Mouse (Mus musculus) olfactory bulb, adult 2 months (tissue): ENCODE measurements at regions not wholly inside any gene's neighbourhood (a gene's known extent, or its start where the extent isn't known, plus 50 kb on each side); places are given as distances from the start of the nearest gene placed in this dataset.

ENCODE experiments used
- CTCF ChIP-seq: fragments of 200-500 bp; IDR thresholded peaks from 2 replicates; pipeline ENCODE4 v1.5.1; 2012; ENCODE audit warnings: low read depth, mild to moderate bottlenecking, low read length, moderate library complexity; ENCODE audit not compliant: insufficient read depth
- POLR2A ChIP-seq: fragments of 200-500 bp; IDR thresholded peaks from 2 replicates; pipeline ENCODE4 v1.6.1; 2012; ENCODE audit warnings: mild to moderate bottlenecking, low read depth, low read length, moderate library complexity; ENCODE audit not compliant: insufficient read depth

DNA sequence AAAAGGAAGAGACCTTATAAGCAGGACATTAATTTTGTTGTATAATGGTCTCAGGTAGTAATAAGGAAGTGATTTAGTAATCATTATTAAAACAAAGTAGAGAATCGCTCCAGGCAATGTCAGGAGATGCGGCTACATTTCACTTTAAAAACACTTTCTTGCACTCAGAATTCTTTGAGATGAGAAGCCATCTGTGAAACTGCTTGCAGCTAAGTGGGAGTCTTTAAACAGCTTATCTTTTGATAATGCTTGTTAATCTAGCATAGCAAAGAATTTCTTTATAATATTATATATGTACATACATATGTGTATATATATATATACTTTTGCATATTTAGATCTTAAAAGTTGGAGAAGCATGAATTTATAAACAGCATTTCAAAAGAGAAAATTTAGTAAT is 133.1 kb upstream of the Klf6 start:
- TF ChIP-seq CTCF (no peak), POLR2A (no peak)
